8 mouse cellular contexts compared by ENCODE assay signal in the genomic region with DNA sequence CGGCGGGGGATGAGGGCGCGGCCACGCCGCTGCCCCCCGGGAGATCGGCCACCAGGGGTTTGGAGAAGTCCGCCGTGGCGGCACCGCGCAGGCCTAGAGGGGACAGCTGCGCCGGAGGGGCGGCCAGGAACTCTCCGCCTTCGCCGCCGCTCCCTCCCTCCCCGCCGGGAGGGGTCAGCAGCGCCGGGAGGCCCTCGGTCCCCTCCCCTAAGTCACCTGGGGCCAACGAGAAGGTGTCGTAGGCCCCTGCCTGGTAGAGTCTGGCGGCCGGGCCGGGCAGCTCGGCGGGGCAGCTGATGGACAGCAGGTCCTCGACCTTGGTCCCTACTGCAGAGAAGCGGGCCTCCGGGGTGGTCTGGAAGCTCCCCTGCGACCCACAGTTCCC. TPM values are rescaled to one million over a fixed set of nuclear protein-coding genes. Genes with fewer than 3 reads are reported as not detected.
A peak's percentile ranks its signal among the peaks of the same experiment; 100 is the strongest.
DNase-seq lines count a peak whose midpoint lies in the region; ATAC-seq lines count a peak whose summit lies in the region.

No protein-coding gene starts in this region.

- H3K4me3 ChIP-seq in heart, embryonic 16.5 days (ENCODE audit: low read length), result peak overlapping the region; percentile 38
- H3K4me3 ChIP-seq in forebrain, embryonic 16.5 days (replicated peaks; ENCODE audit: low read length), result peak overlapping the region; percentile 56
- peak overlapping the region; percentile 60 for H3K4me3 ChIP-seq in midbrain, embryonic 10.5 days

- H3K9me3 ChIP-seq in heart, embryonic 16.5 days (replicated peaks; ENCODE audit: control insufficient read depth, low read length), result no peaks in the 10 kb centered on the region
- no peaks in the 10 kb centered on the region for H3K9me3 ChIP-seq in forebrain, embryonic 16.5 days (ENCODE audit: control insufficient read depth, low read length)
- H3K9me3 ChIP-seq in midbrain, embryonic 10.5 days (replicated peaks), result no peaks in the 10 kb centered on the region

- H3K36me3 ChIP-seq in heart, embryonic 16.5 days (ENCODE audit: control insufficient read depth, insufficient read depth), result no peaks in the 10 kb centered on the region
- no peaks in the 10 kb centered on the region for H3K36me3 ChIP-seq in forebrain, embryonic 16.5 days (ENCODE audit: control insufficient read depth, insufficient read depth)
- no peaks in the 10 kb centered on the region for H3K36me3 ChIP-seq in midbrain, embryonic 10.5 days

- no peak for DNase-seq in heart, adult 18-20 months
- DNase-seq in cerebellum, postnatal 14 days, result peak; percentile 45 to 47
- peak; percentile 38 for DNase-seq in midbrain, embryonic 10.5 days (ENCODE audit: low spot score)
- no peak for DNase-seq in frontal cortex, postnatal 36 days (ENCODE audit: low spot score in 2 of 2)
- DNase-seq in left cerebral cortex, adult 8-10 months (ENCODE audit: low spot score in 2 of 2), result no peak

- H3K4me1 ChIP-seq in heart, embryonic 16.5 days (ENCODE audit: control insufficient read depth, insufficient read depth, low read length), result peaks cover 12% of the 10 kb centered on the region
- peaks cover 32% of the 10 kb centered on the region for H3K4me1 ChIP-seq in forebrain, embryonic 16.5 days (replicated peaks; ENCODE audit: control insufficient read depth, insufficient read depth, low read length)
- H3K4me1 ChIP-seq in midbrain, embryonic 10.5 days, result peaks cover 29% of the 10 kb centered on the region

- WGBS in heart, embryonic 16.5 days, result under 1% methylated on average over 34 of the region's 36 CpGs
- 0% methylated on average over 21 of the region's 36 CpGs for WGBS in forebrain, embryonic 16.5 days
- WGBS in midbrain, embryonic 10.5 days, result 1% methylated on average over 36 of the region's 36 CpGs

- no peak overlapping the region for H3K9ac ChIP-seq in heart, embryonic 16.5 days (ENCODE audit: low read length)
- H3K9ac ChIP-seq in forebrain, embryonic 16.5 days (replicated peaks; ENCODE audit: low read depth, low read length), result peak overlapping the region; percentile 13; the same call in 1 of the 2 replicates

- no peak overlapping the region for H3K27ac ChIP-seq in heart, embryonic 16.5 days (ENCODE audit: low read length)
- H3K27ac ChIP-seq in forebrain, embryonic 16.5 days (ENCODE audit: low read length), result no peak overlapping the region
- H3K27ac ChIP-seq in midbrain, embryonic 10.5 days (replicated peaks), result no peak overlapping the region; the same call in 1 of the 2 replicates

- peak overlapping the region; percentile 47 for H3K4me2 ChIP-seq in heart, embryonic 16.5 days (ENCODE audit: low read depth, low read length)
- H3K4me2 ChIP-seq in forebrain, embryonic 16.5 days (ENCODE audit: low read length), result peak overlapping the region; percentile 64

- 0 out of 2 replicates have a peak, but pooled peaks have one; percentile 23 for ATAC-seq in heart, embryonic 16.5 days (replicated peaks; ENCODE audit: extremely low read depth, insufficient read depth, low FRiP score)
- ATAC-seq in forebrain, embryonic 16.5 days, result no peak
- ATAC-seq in megakaryocyte, adult 5-6 weeks (ENCODE audit: poor library complexity, severe bottlenecking), result no peak

- H3K27me3 ChIP-seq in heart, embryonic 16.5 days (ENCODE audit: control insufficient read depth, insufficient read depth, low read length), result peaks cover 80% of the 10 kb centered on the region
- peaks cover 66% of the 10 kb centered on the region for H3K27me3 ChIP-seq in forebrain, embryonic 16.5 days (replicated peaks; ENCODE audit: control insufficient read depth, insufficient read depth, low read length)
- H3K27me3 ChIP-seq in midbrain, embryonic 10.5 days (ENCODE audit: low read depth, poor library complexity, severe bottlenecking), result peaks cover 88% of the 10 kb centered on the region

RNA-seq across cellular contexts. Expression of gene Egr4, which starts 1.3 kb away (rescaled TPM):
- not detected in 2 replicates for polyA plus RNA-seq in heart, embryonic 16.5 days (2015; fragmentation: Nextera tagmentation; extraction: Ambion mirVana)
- not detected for total RNA-seq in heart, adult 18-20 months (2021)
- polyA plus RNA-seq in forebrain, embryonic 16.5 days (2015; fragmentation: Nextera tagmentation; extraction: Ambion mirVana), result 0.11 and 0.28 TPM in 2 replicates
- 0.06 TPM in 1 of 2 replicates, not detected in the other for polyA plus RNA-seq in midbrain, embryonic 10.5 days (2016; fragmentation: Nextera tagmentation; extraction: Ambion mirVana)
- not detected in 2 replicates for total RNA-seq in megakaryocyte, adult 5-6 weeks (2015)
- total RNA-seq in megakaryocyte, adult 5-6 weeks (2017), result not detected in 2 replicates
- total RNA-seq in left cerebral cortex, adult 8-10 months (2022), result 10 to 100 TPM; 19.1 to 29.4 (median 26.6) TPM

RNA-seq across cellular contexts. Expression of gene Fbxo41, which starts 9.3 kb away (rescaled TPM):
- polyA plus RNA-seq in heart, embryonic 16.5 days (2015; fragmentation: Nextera tagmentation; extraction: Ambion mirVana), result 0.02 TPM in 1 of 2 replicates, not detected in the other
- not detected for total RNA-seq in heart, adult 18-20 months (2021)
- 7.4 and 9.5 TPM in 2 replicates for polyA plus RNA-seq in forebrain, embryonic 16.5 days (2015; fragmentation: Nextera tagmentation; extraction: Ambion mirVana)
- polyA plus RNA-seq in midbrain, embryonic 10.5 days (2016; fragmentation: Nextera tagmentation; extraction: Ambion mirVana), result 0.68 and 0.79 TPM in 2 replicates
- total RNA-seq in megakaryocyte, adult 5-6 weeks (2015), result not detected in 2 replicates
- not detected in 2 replicates for total RNA-seq in megakaryocyte, adult 5-6 weeks (2017)
- total RNA-seq in left cerebral cortex, adult 8-10 months (2022), result 10 to 100 TPM; 80.0 to 89.9 (median 88.0) TPM

Comparison
In these comparisons a context has a peak if more than half of its experiments do, and no peak if none do; other contexts are left out.
1. DNase-seq: peak in cerebellum, postnatal 14 days (2 of 2) and midbrain, embryonic 10.5 days (single experiment); none in heart, adult 18-20 months (0 of 2), frontal cortex, postnatal 36 days (0 of 2) and left cerebral cortex, adult 8-10 months (0 of 2).
2. RNA of gene Egr4, which starts 1.3 kb away (total RNA-seq): 19.1 to 29.4 TPM in left cerebral cortex, adult 8-10 months; not detected in heart, adult 18-20 months and not detected in megakaryocyte, adult 5-6 weeks; every median in the first group is over 10 times any median in the second.
3. RNA of gene Fbxo41, which starts 9.3 kb away (total RNA-seq): 80.0 to 89.9 TPM in left cerebral cortex, adult 8-10 months; not detected in heart, adult 18-20 months and not detected in megakaryocyte, adult 5-6 weeks; every median in the first group is over 10 times any median in the second.
4. Peak in every context shown above with its lines, with median percentiles within 50 percentile points of each other: H3K4me3 ChIP-seq.